Mouse (Mus musculus) kidney, embryonic 14.5 days (tissue): Measurements from ENCODE around the gene Atp6v1g2. TPM values are rescaled to one million over a fixed set of nuclear protein-coding genes. Genes with fewer than 3 reads are reported as not detected.

Experiments
- ATAC-seq: fragments of 200-750 bp; cut with Nextera tagmentation; 2 replicates; pipeline ENCODE4 v1.8.0; 2017; ENCODE audit warnings: moderate number of reproducible peaks, mild to moderate bottlenecking, moderate TSS enrichment, moderate library complexity; ENCODE audit not compliant: low FRiP score, low TSS enrichment
- H3K27ac ChIP-seq: fragments of 300-500 bp; sonication (generic); 2 replicates; pipeline ENCODE4 v1.5.1; 2014; ENCODE audit warnings: low read depth, mild to moderate bottlenecking, low read length, moderate library complexity, mixed read lengths
- H3K27me3 ChIP-seq: fragments of 300-500 bp; sonication (generic); 2 replicates; pipeline ENCODE4 v1.6.1; 2014; ENCODE audit warnings: mild to moderate bottlenecking, low read length; ENCODE audit not compliant: control insufficient read depth, insufficient read depth
- H3K36me3 ChIP-seq: fragments of 300-500 bp; sonication (generic); 2 replicates; pipeline ENCODE4 v1.6.1; 2014; ENCODE audit warnings: low read length, mixed read lengths; ENCODE audit not compliant: control insufficient read depth, insufficient read depth
- H3K4me1 ChIP-seq: fragments of 300-500 bp; sonication (generic); 2 replicates; pipeline ENCODE4 v1.6.1; 2014; ENCODE audit warnings: low read length, mixed read lengths; ENCODE audit not compliant: control insufficient read depth, insufficient read depth
- H3K4me2 ChIP-seq: fragments of 300-500 bp; sonication (generic); replicated peaks from 2 replicates; pipeline ENCODE4 v1.6.1; 2014; ENCODE audit warnings: low read depth, mild to moderate bottlenecking, low read length
- H3K4me3 ChIP-seq: fragments of 300-500 bp; sonication (generic); 2 replicates; pipeline ENCODE4 v1.5.1; 2014; ENCODE audit warnings: mild to moderate bottlenecking, low read length
- H3K9ac ChIP-seq: fragments of 300-500 bp; sonication (generic); 2 replicates; pipeline ENCODE4 v1.6.1; 2014; ENCODE audit warnings: low read depth, mild to moderate bottlenecking, low read length, moderate library complexity
- H3K9me3 ChIP-seq: fragments of 300-500 bp; sonication (generic); 2 replicates; pipeline ENCODE4 v1.6.1; 2016; ENCODE audit warnings: low read length; ENCODE audit not compliant: control insufficient read depth
- WGBS: fragments of 180-500 bp; shearing (Covaris S2); extraction: QIAGEN DNeasy Blood & Tissue Kit; methylation state at CpG from one replicate; pipeline ENCODE4 v1.1.7; 2014; 5-methylcytosine and 5-hydroxymethylcytosine counted together
- polyA plus RNA-seq: library from polyadenylated mRNA; unstranded; fragments of >200 nt; fragmentation: Nextera tagmentation; extraction: Ambion mirVana; gene quantifications from 2 replicates; pipeline ENCODE4 v1.2.1, GENCODE M21; 2014

The Atp6v1g2 gene
- polyA plus RNA-seq, 1 experiment from 2014 or later, result 6.4 TPM

DNA sequence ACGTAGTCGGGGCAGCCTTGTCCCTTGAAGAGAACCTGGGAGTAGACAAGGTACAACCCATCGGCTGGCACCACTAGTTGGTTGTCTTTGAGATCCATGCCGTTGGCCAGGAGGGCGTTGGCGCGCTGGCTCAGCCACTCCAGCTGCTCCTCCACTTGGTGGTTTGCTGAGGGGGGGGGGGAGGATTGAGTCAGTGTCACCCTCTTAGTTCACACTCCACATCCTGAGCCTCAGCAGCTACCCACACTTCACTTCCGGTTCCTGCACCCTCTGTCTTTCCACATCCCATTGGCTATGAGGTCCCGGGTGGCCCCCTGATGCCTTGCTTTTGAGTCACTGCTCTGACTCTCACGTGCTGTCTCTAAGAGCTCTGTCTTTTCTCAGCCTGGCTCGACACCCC, 33.1 kb upstream of the Atp6v1g2 start:
- no peak for ATAC-seq
- 90% methylated on average over 11 of the region's 11 CpGs for whole genome bisulfite sequencing
- Histone ChIP-seq H3K9me3 (no peaks in the 10 kb centered on the region), H3K4me3 (no peak overlapping the region), H3K36me3 (no peaks in the 10 kb centered on the region), H3K27me3 (peaks cover 40% of the 10 kb centered on the region), H3K9ac (no peak overlapping the region), H3K4me1 (peaks cover 8% of the 10 kb centered on the region), H3K27ac (no peak overlapping the region), H3K4me2 (no peak overlapping the region)

DNA sequence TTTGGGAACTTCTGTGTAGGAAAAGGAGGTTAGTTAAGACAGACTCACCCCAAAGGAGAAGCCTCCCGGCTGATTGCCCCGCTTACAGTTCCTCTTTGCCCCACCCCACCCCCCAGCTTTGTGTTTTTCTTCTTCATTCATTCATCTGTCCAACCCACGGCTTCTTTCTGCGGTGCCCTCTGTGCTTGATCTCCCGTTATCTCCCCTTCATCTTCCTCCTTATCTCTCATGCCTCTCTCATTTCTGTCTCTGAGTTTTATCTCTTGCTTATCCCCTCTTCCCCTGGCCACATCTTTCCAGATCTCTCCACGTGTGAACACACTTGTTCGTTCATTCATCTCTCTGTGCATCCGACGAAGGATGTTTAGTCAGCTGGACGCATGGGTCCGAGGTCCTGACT, 32.3 kb upstream of the Atp6v1g2 start:
- Histone ChIP-seq H3K9me3 (no peaks in the 10 kb centered on the region), H3K27me3 (peaks cover 34% of the 10 kb centered on the region), H3K9ac (no peak overlapping the region), H3K4me3 (no peak overlapping the region), H3K4me1 (peaks cover 2% of the 10 kb centered on the region), H3K36me3 (no peaks in the 10 kb centered on the region), H3K4me2 (no peak overlapping the region), H3K27ac (no peak overlapping the region)
- no peak for ATAC-seq
- 61% methylated on average over 11 of the region's 11 CpGs for WGBS

DNA sequence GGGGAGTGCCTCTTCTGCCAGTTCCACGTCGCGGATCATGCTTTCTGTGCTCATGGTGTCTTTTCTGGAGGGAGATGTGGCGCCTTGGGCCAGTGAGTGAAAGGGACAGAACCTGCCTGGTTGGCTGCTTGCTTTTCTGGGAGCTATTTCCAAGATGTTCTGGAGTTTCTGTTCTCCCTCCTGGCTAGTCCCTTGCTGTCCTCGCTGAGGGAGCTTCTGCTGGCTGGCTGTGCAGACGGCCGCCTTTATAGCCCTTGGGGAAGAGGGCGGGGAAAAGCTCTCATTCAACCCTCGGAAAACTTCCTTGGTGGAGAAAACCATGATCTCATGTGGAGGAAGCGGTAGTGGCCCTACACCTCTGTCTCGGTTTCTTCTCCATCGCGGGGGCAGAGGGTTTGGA, 31.7 kb upstream of the Atp6v1g2 start, which contains the start of gene Tnf:
TSS of gene Tnf (minus strand) at position 221 of the 400 bp plus-strand sequence.
- Histone ChIP-seq H3K4me3 (no peak within 1 kb of the TSS), H3K27me3 (peaks cover 27% of the 10 kb centered on the region)

DNA sequence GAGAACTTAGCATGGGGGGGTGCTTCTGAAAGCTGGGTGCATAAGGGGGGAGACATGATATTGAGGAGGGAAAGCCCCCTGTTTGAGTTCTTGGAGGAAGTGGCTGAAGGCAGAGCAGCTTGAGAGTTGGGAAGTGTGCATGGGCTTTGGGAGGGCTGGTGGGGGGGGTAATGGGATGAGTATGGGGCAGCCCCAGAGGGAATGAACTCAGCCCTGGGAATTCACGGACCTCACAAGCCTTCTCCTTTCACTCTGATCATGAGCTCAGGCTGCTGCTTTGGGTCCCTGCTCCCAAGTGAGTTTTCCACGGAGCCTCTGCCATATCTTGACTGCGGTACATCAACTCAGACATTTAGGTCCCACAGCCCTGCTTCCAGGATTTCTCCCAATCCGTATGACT, 31.0 kb upstream of the Atp6v1g2 start:
- ATAC-seq, result no peak
- Histone ChIP-seq H3K4me2 (no peak overlapping the region), H3K4me1 (no peaks in the 10 kb centered on the region), H3K36me3 (no peaks in the 10 kb centered on the region), H3K4me3 (no peak overlapping the region), H3K9ac (no peak overlapping the region), H3K27ac (no peak overlapping the region), H3K9me3 (no peaks in the 10 kb centered on the region), H3K27me3 (peaks cover 22% of the 10 kb centered on the region)
- 81% methylated on average over 4 of the region's 4 CpGs for WGBS

More for the DNA sequence above, 31.7 kb upstream of the Atp6v1g2 start, which contains the start of gene Tnf:
- Histone ChIP-seq H3K9me3 (no peaks in the 10 kb centered on the region), H3K36me3 (no peaks in the 10 kb centered on the region), H3K9ac (no peak within 1 kb of the TSS), H3K27ac (no peak within 1 kb of the TSS), H3K4me2 (no peak within 1 kb of the TSS), H3K4me1 (no peaks in the 10 kb centered on the region)
- 28% methylated on average over 13 of the region's 13 CpGs for WGBS
- ATAC-seq, result no peak

DNA sequence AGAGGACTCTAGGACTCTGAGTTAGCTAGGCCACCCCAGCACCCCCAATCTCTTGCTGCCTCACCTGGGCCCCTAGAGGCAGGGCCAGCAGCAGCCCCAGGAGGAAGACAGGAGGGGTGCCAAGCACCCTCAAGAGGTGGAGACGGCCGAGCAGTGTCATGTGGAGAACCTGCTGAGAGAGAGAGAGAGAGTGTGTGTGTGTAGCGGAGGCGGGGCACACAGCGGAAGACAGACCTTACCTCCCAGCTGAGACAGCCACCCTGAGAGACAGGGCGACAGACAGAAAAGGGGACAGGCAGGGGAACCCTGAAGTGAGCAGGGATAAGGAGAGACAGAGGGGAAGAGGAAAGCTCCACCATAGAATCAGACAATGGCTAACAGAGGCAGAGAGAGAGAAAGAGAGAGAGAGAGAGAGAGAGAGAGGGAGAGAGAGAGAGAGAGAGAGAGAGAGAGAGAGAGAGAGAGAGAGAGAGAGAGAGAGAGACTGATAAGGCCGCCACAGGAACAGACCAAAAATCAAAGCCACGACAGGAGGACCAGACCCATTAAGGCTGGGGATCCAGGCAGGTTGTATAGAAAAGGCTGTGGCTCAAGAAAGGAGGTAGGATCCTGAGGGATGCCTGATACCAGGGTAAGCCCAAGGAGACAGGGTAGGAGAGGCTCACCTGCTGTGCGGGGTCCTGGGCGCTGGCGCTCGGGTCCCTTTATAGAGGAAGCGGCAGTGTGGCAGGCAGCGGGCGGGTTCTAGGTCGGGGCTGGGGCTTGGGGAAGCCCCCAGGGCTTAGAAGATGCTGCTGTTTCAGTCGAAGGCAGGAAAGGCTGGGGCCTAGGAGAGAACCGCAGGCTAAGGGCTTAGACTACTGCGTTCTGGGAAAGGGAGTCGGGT, 28.7 kb upstream of the Atp6v1g2 start, which contains the start of gene Lta:
TSS of gene Lta (minus strand) at position 858 of the 886 bp plus-strand sequence.
- Histone ChIP-seq H3K27ac (no peak within 1 kb of the TSS), H3K4me1 (no peaks in the 10 kb centered on the region), H3K9ac (no peak within 1 kb of the TSS), H3K4me3 (no peak within 1 kb of the TSS), H3K36me3 (no peaks in the 10 kb centered on the region), H3K4me2 (no peak within 1 kb of the TSS), H3K9me3 (no peaks in the 10 kb centered on the region), H3K27me3 (peaks cover 17% of the 10 kb centered on the region; the same call in 1 of the 2 replicates)
- WGBS, result 39% methylated on average over 20 of the region's 20 CpGs
- 0 out of 2 replicates have a peak, but pooled peaks have one; percentile 6 for ATAC-seq

DNA sequence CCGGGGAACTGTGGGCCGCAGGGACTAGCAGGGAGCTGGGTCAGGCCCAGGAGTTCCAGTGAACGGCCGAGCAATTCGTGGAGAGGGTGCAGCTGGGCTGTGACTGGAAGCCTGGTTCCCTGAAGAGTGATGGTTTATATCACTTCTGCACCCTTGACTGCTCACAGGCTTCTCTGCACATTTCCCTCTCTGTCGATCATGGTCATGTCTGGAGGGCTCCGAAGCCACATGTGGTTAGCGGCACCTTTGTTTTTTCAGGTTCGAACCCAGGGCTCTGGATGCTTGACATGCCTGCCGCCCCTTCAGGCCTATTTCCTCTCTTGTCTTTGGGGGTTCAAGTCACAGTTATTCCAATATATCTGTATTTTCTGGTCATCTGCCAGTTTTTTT, 28.1 kb upstream of the Atp6v1g2 start:
- peak; percentile 35; the same call in 1 of the 2 replicates for ATAC-seq
- H3K4me3 ChIP-seq, result no peak overlapping the region
- H3K27ac ChIP-seq, result no peak overlapping the region
- no peak overlapping the region for H3K4me2 ChIP-seq
- H3K36me3 ChIP-seq, result no peaks in the 10 kb centered on the region
- WGBS, result 47% methylated on average over 10 of the region's 10 CpGs
- no peak overlapping the region for H3K9ac ChIP-seq
- H3K27me3 ChIP-seq, result peaks cover 17% of the 10 kb centered on the region; the same call in 1 of the 2 replicates
- no peaks in the 10 kb centered on the region for H3K9me3 ChIP-seq
- no peaks in the 10 kb centered on the region for H3K4me1 ChIP-seq

DNA sequence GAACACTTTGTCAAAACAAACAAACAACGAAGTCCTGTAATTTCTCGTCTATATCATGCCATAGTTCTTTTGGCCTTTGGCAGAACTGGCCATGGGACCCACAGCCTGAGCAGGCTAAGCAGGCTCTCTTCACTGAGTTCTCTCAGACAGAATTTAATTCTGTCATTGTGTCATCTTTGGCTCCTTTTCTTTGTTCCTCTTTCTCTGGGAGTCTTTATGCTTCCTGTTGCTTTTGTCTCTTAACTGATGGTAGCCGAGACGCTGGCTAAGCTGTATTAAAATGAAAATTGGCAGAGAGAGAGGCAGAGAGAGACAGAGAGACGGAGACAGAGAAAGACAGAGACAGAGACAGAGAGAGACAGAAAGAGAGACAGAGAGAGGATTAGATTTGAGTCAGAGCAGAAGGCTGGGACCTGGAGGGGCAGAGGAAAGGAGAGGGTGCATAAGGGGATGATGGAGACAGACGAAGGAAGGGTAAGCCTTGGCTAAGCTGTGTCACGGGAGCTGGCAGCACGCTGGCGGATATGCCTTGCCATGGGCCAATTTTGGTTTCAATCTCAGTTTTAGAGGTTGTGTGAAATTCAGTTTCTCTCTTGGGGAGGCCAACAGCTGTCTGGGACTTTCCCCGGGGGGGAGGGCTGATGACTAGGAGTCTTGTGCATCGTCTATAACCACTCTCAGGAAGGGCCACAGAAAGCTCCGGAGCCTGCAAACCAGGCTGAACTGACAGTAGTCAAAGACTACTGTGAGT, 23.5 kb upstream of the Atp6v1g2 start:
- no peak overlapping the region for H3K4me2 ChIP-seq
- no peak overlapping the region for H3K27ac ChIP-seq
- no peak for ATAC-seq
- no peaks in the 10 kb centered on the region for H3K4me1 ChIP-seq
- H3K36me3 ChIP-seq, result no peaks in the 10 kb centered on the region
- no peak overlapping the region for H3K9ac ChIP-seq
- WGBS, result 84% methylated on average over 12 of the region's 12 CpGs
- no peaks in the 10 kb centered on the region for H3K9me3 ChIP-seq
- no peak overlapping the region for H3K4me3 ChIP-seq
- no peaks in the 10 kb centered on the region for H3K27me3 ChIP-seq

DNA sequence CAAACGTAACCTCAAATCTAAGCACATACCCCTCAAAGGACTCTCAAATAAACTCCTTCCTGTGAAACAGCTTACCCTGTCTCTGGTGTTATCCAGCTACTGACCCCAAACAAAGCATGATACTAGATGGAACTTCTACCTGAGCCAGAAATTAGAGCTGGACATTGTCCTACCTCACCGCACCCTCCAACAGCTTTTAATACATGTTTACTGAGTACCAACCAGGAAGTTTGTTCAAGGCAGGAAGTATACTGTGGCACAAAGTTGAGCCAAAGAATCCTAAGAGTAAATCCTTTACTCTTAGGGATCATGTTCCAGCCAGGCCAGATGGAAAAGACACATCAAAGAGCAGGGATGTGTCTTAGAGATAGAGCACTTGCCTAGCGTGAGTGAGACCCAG, 22.9 kb upstream of the Atp6v1g2 start:
- Histone ChIP-seq H3K4me3 (no peak overlapping the region), H3K9me3 (no peaks in the 10 kb centered on the region), H3K4me1 (no peaks in the 10 kb centered on the region), H3K4me2 (no peak overlapping the region), H3K27me3 (no peaks in the 10 kb centered on the region), H3K9ac (no peak overlapping the region), H3K36me3 (no peaks in the 10 kb centered on the region), H3K27ac (no peak overlapping the region)
- ATAC-seq, result no peak
- WGBS, result 48% methylated on average over 3 of the region's 3 CpGs

DNA sequence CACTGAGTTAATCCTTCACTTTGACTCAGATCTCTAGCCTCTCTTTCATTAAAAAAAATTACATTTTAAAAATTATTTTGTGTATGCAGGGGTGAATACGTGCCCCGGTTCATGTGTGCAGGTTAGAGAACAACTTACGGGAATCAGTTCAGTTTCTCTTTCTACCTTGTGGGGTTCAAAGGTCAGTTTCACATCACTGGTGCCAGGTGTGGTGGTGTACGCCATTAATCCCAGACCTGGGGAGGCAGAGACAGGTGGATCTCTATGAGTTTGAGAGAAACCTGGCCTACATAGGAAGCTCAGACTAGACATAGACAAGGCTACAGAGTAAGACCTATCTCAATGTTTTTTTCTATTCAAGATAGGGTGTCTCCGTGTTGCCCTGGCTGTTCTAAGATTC, 20.4 kb upstream of the Atp6v1g2 start:
- H3K9me3 ChIP-seq, result no peaks in the 10 kb centered on the region
- WGBS, result 88% methylated on average over 5 of the region's 5 CpGs

More for the DNA sequence above, 20.4 kb upstream of the Atp6v1g2 start:
- H3K36me3 ChIP-seq, result no peaks in the 10 kb centered on the region
- H3K27me3 ChIP-seq, result no peaks in the 10 kb centered on the region
- H3K9ac ChIP-seq, result no peak overlapping the region
- no peak for ATAC-seq
- no peaks in the 10 kb centered on the region for H3K4me1 ChIP-seq
- H3K4me3 ChIP-seq, result no peak overlapping the region
- no peak overlapping the region for H3K4me2 ChIP-seq
- H3K27ac ChIP-seq, result no peak overlapping the region
